Mouse (Mus musculus): ENCODE data around the gene Tgfbr2. TPM values are rescaled to one million over a fixed set of nuclear protein-coding genes. Genes with fewer than 3 reads are reported as not detected.
A peak's percentile ranks its signal among the peaks of the same experiment; 100 is the strongest.
"Not testable (repeated sequence)": the region's sequence is repeated elsewhere in the genome, so short reads cannot be mapped to it uniquely, and the experiment has no call there.

Gene Tgfbr2
- polyA plus RNA-seq, 1 experiment from 2014 or later: 7.2 TPM

DNA sequence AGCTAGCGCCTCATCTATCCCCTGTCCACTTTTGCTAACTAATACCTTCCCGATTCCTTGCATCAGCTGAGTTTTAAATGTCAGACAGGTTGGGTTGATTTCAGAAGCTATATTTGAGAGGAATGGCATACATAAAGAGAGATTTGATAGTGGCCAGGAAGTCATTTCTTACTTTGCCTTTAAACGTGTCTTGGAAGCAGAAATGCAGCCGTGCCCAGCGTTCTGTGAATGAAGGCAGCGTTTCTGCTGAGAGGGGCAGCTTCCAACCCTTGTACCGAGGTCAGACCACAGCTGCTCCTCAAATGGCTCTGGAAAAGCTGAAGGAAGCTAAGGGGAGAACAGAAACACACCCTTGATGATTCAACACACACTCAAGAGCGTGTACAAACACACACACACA, 121.2 kb downstream of the Tgfbr2 start:
- no peak for ATAC-seq (ENCODE audit: low FRiP score)
- no peaks in the 10 kb centered on the region for H3K27me3 ChIP-seq (replicated peaks)
- H3K9me3 ChIP-seq (replicated peaks): no peaks in the 10 kb centered on the region
- whole genome bisulfite sequencing: 81% methylated on average over 8 of the region's 8 CpGs
- H3K4me3 ChIP-seq (replicated peaks): no peak overlapping the region
- no peak overlapping the region for H3K4me2 ChIP-seq
- H3K4me1 ChIP-seq: no peaks in the 10 kb centered on the region
- no peaks in the 10 kb centered on the region for H3K36me3 ChIP-seq
- no peak overlapping the region for H3K9ac ChIP-seq (replicated peaks)
- H3K27ac ChIP-seq (replicated peaks): no peak overlapping the region

DNA sequence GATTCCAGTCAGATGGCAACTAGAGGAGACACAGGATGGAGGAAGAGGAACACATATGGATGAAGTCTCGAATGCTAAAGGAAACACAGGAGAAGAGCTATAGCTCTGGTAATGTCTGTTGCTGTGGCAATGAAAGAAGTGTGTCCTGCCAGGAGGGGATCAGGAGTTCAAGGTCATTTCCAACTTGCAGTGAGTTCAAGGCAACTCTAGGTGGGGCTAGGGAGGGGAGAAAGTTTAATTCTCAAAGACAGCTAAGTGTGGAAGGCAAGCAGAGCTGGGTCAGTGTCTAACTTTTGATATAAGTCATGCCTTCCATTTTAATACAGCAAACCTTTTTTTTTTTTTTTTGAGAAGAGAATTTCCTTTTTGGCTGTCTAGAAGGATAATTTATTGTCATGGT, 125.2 kb downstream of the Tgfbr2 start:
- H3K27me3 ChIP-seq (replicated peaks): no peaks in the 10 kb centered on the region
- no peak overlapping the region for H3K9ac ChIP-seq (replicated peaks)
- no peak for ATAC-seq (ENCODE audit: low FRiP score)
- no peaks in the 10 kb centered on the region for H3K9me3 ChIP-seq (replicated peaks)
- H3K4me2 ChIP-seq: no peak overlapping the region
- H3K36me3 ChIP-seq: no peaks in the 10 kb centered on the region
- no peak overlapping the region for H3K27ac ChIP-seq (replicated peaks)
- no peaks in the 10 kb centered on the region for H3K4me1 ChIP-seq
- H3K4me3 ChIP-seq (replicated peaks): no peak overlapping the region
- 80% methylated on average over 1 of the region's 1 CpGs for WGBS

DNA sequence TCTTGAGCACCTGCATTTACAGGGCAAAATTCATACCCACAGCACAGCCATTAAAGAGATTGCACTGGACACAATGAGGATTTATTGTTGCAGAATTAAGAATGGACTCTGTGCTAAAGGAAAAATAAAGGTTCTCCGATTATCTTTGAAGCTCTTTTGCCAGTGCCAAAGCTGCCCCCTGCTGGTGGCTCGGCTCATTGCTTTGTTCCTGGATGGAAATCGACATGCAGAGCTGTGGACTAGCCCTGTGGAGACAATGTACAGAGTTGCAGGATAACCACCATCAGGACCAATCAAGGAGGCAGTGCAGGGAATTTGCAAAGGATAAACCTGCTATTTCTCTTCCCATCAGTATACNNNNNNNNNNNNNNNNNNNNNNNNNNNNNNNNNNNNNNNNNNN, 133.4 kb downstream of the Tgfbr2 start:
- H3K9ac ChIP-seq (replicated peaks): no peak overlapping the region
- no peak overlapping the region for H3K4me2 ChIP-seq
- peak; percentile 45; the same call in 1 of the 2 replicates for ATAC-seq (ENCODE audit: low FRiP score)
- H3K36me3 ChIP-seq: no peaks in the 10 kb centered on the region
- no peaks in the 10 kb centered on the region for H3K9me3 ChIP-seq (replicated peaks)
- H3K27ac ChIP-seq (replicated peaks): no peak overlapping the region
- no peak overlapping the region for H3K4me3 ChIP-seq (replicated peaks)
- H3K4me1 ChIP-seq: peaks cover 4% of the 10 kb centered on the region
- 8% methylated on average over 3 of the region's 3 CpGs for WGBS
- H3K27me3 ChIP-seq (replicated peaks): no peaks in the 10 kb centered on the region

DNA sequence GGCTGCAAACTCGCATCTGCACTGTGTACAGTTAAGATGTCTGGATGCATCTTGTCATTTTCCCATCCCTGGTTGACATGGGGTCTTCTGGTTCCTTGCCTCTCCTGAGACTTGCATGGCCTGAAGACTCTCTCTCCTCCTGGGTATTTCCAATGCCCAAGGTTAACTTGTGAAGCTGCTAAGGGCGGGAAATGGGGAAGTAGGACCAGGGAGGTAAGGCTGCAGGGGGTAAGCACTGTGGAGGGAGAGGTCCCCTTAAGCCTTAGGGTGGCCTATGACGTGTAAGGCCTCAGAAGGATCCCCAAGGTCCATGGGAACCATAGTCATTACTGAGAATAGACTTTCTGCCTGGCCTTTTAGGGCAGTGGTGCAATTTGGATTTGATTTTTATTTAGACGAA, 133.8 kb downstream of the Tgfbr2 start:
- Histone ChIP-seq H3K4me3 (replicated peaks) (no peak overlapping the region), H3K27me3 (replicated peaks) (no peaks in the 10 kb centered on the region), H3K36me3 (no peaks in the 10 kb centered on the region), H3K9ac (replicated peaks) (no peak overlapping the region), H3K27ac (replicated peaks) (no peak overlapping the region), H3K4me2 (no peak overlapping the region), H3K4me1 (peaks cover 4% of the 10 kb centered on the region), H3K9me3 (replicated peaks) (no peaks in the 10 kb centered on the region)
- 63% methylated on average over 4 of the region's 4 CpGs for WGBS
- peak; percentile 21; the same call in 1 of the 2 replicates for ATAC-seq (ENCODE audit: low FRiP score)

DNA sequence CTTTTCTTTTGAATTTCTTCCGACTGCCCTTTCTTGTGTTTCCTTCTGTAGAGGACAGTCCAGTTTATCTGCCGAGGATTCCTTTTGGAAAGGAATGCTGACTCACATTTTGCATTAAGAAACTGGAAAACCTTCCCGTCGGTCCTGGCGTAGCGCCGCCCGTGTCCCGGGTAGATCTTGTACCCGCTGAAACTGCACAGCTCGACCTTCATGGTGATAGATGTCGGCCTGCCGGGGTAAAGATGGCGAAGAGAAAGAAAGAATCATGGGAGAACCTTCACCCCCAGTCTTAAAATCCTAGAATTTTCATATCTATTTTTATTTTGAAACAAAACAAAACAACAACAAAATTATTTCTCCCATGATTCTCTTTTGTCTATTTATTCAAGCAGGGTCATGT, 134.3 kb downstream of the Tgfbr2 start:
- H3K4me3 ChIP-seq (replicated peaks); H3K9me3 ChIP-seq (replicated peaks); H3K9ac ChIP-seq (replicated peaks); H3K27me3 ChIP-seq (replicated peaks); H3K27ac ChIP-seq (replicated peaks); ATAC-seq (ENCODE audit: low FRiP score); H3K4me1 ChIP-seq; H3K36me3 ChIP-seq; H3K4me2 ChIP-seq: not testable (repeated sequence)
- 95% methylated on average over 14 of the region's 14 CpGs for WGBS

DNA sequence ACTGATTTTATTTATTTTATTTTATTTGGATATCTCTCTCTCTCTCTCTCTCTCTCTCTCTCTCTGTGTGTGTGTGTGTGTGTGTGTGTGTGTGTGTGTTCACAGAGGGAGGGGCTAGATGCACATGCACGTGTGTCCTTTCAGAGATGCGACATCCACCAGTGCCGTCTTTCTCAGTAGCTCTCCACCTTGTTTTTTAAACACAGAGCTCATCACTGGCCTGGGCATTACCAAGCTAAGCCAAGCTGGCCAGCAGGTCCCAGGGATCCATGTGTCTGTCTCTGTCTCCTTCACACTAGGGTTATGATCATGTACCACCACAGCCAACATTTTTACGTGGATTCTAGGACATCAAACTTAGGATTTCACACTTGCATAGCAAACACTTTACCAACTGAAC, 135.2 kb downstream of the Tgfbr2 start:
- H3K27me3 ChIP-seq (replicated peaks): no peaks in the 10 kb centered on the region
- peaks cover 4% of the 10 kb centered on the region for H3K4me1 ChIP-seq
- no peak overlapping the region for H3K9ac ChIP-seq (replicated peaks)
- H3K27ac ChIP-seq (replicated peaks): no peak overlapping the region
- H3K9me3 ChIP-seq (replicated peaks): no peaks in the 10 kb centered on the region
- WGBS: 85% methylated on average over 4 of the region's 4 CpGs
- H3K4me3 ChIP-seq (replicated peaks): no peak overlapping the region
- no peak for ATAC-seq (ENCODE audit: low FRiP score)
- H3K36me3 ChIP-seq: no peaks in the 10 kb centered on the region
- H3K4me2 ChIP-seq: no peak overlapping the region

DNA sequence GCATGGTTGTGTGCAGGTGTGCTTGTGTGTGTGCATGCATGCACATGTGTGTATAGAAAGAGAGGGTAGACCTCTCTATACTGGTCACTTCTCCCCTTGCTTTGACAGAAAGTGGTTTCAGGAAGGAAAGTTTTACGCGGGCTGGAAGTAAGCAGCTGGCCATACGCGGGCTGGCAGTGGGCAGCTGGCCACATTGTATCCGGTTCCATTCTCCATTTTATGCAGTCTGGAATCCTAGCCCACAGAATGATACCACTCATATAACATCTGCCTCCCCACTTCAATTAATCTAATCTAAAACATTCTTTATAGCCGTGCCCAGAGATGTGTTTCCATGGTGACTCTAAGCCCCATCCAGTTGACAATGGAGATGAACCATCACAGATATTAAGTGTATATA, 136.9 kb downstream of the Tgfbr2 start:
- Histone ChIP-seq H3K4me2 (no peak overlapping the region), H3K27ac (replicated peaks) (no peak overlapping the region), H3K4me1 (peaks cover 4% of the 10 kb centered on the region), H3K27me3 (replicated peaks) (no peaks in the 10 kb centered on the region), H3K9me3 (replicated peaks) (no peaks in the 10 kb centered on the region), H3K9ac (replicated peaks) (no peak overlapping the region), H3K36me3 (no peaks in the 10 kb centered on the region), H3K4me3 (replicated peaks) (no peak overlapping the region)
- no peak for ATAC-seq (ENCODE audit: low FRiP score)
- WGBS: 66% methylated on average over 6 of the region's 6 CpGs
